Mouse (Mus musculus) embryonic fibroblast, embryonic 13.5 days (primary cell): ENCODE results near the gene Negr1. TPM values are rescaled to one million over a fixed set of nuclear protein-coding genes. Genes with fewer than 3 reads are reported as not detected.

Source experiments
- H3K27ac ChIP-seq: 2 replicates; pipeline ENCODE4 v1.5.1; 2012; ENCODE audit warnings: low read length, control low read depth, inconsistent platforms; ENCODE audit not compliant: insufficient read depth
- H3K4me1 ChIP-seq: 2 replicates; pipeline ENCODE4 v1.6.1; 2011; ENCODE audit warnings: low read length; ENCODE audit not compliant: control insufficient read depth, insufficient read depth
- H3K4me3 ChIP-seq: 2 replicates; pipeline ENCODE4 v1.5.1; 2011; ENCODE audit warnings: mild to moderate bottlenecking, control low read depth, low read length; ENCODE audit not compliant: insufficient read depth
- CTCF ChIP-seq: IDR thresholded peaks from 2 replicates; pipeline ENCODE4 v1.5.1; 2011; ENCODE audit warnings: mild to moderate bottlenecking, control low read depth, low read length, moderate library complexity, borderline replicate concordance; ENCODE audit not compliant: insufficient read depth
- POLR2A ChIP-seq: IDR thresholded peaks from 2 replicates; pipeline ENCODE4 v1.6.1; 2011; ENCODE audit warnings: low read depth, mild to moderate bottlenecking, control low read depth, low read length, moderate library complexity
- polyA plus RNA-seq: library from polyadenylated mRNA; stranded (reverse); fragments of >200 nt; gene quantifications from 2 replicates; pipeline ENCODE4 v1.2.4, GENCODE M21; 2011; ENCODE audit warnings: low read depth; ENCODE audit not compliant: missing spikeins, insufficient read length

The Negr1 gene
- polyA plus RNA-seq, 1 experiment = 2.2 TPM

DNA sequence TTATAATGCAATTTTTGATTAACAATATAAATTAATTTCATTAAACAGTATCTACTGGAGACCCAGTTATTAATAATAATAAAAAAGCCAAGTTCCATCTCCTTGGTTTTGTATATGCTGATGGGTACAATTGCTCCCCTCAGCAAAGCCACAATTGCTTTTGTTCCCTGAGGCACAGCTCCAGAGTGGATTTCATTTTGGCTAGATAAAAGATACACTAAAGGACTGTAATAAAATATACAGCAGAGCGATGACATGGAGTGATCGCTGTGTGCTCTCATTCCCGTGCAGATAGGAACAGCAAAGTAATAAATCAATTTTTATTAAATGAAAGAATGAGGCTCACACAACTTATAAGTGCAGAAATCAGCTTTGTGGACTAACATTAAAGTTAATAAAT is 325.3 kb downstream of the Negr1 start:
- no peak overlapping the region for H3K4me3 ChIP-seq
- no peak overlapping the region for H3K27ac ChIP-seq
- TF ChIP-seq CTCF = no peak
- TF ChIP-seq POLR2A = no peak
- no peaks in the 10 kb centered on the region for H3K4me1 ChIP-seq

DNA sequence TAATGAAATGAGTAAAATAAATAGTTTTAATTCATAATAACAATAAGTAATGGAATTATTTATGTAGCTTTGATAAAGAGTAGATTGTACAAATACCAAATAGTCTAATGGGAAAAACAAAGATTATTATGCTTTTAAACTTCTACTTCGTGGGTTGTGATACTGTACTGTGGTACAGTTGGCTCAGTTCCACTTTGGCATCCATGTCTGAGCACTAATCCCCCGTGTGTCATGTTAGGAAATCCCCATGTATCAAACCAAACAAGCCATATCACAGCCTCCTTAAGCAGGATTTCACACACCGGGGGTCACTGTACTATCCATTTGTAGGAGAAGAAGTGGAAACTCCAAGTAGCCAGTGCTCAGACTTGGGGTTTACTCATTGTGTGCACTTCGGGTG is 329.4 kb downstream of the Negr1 start:
- TF ChIP-seq CTCF (no peak), POLR2A (no peak)
- Histone ChIP-seq H3K4me1 (no peaks in the 10 kb centered on the region), H3K27ac (no peak overlapping the region), H3K4me3 (no peak overlapping the region)

DNA sequence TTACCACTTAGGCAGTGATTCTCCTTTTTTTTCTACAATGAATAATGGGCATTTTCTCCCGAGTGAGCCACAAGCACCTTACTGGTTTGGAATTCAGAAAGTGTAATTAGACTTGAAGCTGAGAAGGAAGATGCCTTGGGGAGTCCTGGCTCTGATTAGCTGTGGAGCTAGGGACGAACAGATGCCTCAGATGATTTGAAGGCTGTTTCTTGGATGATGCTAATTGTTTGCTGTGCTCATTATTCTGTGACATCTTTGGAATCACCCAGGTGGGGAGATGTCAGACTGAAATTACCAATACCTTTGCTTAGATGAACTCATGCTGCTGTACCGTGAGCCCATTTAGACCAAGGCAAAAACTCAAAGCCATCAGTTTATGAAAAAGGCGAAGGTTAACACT is 333.7 kb downstream of the Negr1 start:
- TF ChIP-seq CTCF = no peak
- TF ChIP-seq POLR2A = no peak
- Histone ChIP-seq H3K4me1 (no peaks in the 10 kb centered on the region), H3K27ac (no peak overlapping the region), H3K4me3 (no peak overlapping the region)

DNA sequence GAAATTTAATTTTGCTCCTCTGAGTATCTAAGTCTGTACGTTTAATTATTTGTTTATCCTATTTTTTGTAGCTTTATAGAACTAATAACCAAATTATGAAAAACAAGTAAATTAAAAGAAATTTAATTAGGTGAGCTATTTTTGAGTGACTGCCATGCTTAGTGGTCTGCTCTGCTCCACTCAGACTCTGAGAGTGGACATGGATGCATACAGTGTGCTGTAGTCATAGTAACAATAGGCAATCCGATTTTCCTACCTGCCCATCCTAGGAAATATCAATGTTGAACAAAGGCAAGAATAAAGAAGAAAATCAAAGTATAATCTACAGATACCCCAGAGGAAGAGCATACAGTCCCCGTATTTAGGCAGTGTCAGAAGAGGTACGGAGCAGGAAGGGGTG is 334.5 kb downstream of the Negr1 start:
- TF ChIP-seq POLR2A (no peak), CTCF (no peak)
- Histone ChIP-seq H3K27ac (no peak overlapping the region), H3K4me3 (no peak overlapping the region)

DNA sequence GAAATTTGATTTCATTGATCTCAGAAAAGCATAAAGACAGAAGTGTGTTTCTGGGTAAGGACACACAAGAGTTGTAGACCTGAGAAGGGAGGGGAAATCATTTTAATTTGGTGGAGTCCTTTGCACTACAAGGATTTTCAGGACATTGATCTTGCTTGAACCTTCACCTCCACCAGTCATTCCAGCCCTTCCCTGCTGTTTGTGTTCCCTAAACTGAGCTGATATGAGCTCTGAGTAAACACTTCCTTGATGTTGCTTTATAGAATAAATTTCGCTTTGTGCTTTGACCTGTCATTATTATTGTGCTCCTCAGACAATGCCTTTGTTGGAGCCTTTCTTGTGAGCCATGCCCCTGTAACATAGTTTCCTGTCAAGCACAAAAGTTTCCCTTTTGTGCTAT is 335.0 kb downstream of the Negr1 start:
- Histone ChIP-seq H3K27ac (no peak overlapping the region), H3K4me3 (no peak overlapping the region), H3K4me1 (no peaks in the 10 kb centered on the region)
- TF ChIP-seq POLR2A (no peak), CTCF (no peak)

More for the DNA sequence above, 334.5 kb downstream of the Negr1 start:
- H3K4me1 ChIP-seq = no peaks in the 10 kb centered on the region

DNA sequence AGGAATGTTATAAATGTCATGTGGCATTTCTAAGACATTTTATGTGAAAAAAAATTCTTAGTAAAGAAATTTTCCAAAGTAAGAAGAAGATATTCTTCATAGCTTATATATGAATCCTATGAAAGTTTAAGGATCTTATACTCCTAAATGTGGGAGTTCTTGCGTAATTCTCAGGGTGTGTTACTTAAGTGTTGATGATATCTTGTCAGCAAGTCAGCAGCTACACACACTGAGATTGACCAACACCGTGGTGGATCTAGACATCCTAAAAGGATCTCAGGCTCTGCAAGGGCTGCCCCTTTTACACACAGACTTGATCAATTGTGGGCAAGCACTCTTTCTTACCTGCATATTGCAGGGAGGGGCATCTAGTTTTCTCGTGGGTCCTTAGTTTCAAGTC is 339.5 kb downstream of the Negr1 start:
- TF ChIP-seq CTCF (no peak), POLR2A (no peak)
- Histone ChIP-seq H3K4me1 (no peaks in the 10 kb centered on the region), H3K4me3 (no peak overlapping the region), H3K27ac (no peak overlapping the region)

DNA sequence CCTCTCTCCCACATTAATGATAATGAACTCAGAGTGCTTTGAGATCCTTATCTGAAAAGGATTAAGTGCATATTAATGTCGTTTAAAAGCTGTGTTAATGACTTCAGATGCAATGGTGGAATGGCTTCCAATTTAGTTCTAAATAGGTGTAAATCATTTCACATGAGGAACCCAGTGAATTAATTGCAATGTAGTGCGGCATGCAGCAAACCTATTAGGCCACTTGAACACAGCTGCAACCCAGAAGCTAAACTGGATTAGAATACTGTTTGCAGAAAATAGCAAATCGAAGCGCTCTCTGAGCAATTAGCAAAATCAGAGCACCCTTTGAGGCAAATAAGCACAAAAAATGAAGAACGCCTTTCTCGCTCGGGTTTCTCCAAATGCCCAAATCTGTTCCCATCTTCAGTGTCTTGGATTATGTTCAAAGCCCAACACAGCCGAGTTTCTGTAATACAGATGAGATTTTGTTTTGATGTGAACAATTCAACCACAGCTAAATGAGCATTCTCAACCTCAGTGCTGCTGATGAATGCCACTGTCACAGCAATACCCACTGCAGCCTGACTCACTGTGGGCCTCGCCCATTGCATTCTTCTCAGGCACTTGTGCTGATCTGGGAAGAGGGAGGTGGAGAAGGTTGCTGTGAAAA is 342.5 kb downstream of the Negr1 start:
- H3K4me1 ChIP-seq = no peaks in the 10 kb centered on the region
- no peak overlapping the region for H3K4me3 ChIP-seq
- no peak overlapping the region for H3K27ac ChIP-seq
- TF ChIP-seq POLR2A (no peak), CTCF (no peak)

DNA sequence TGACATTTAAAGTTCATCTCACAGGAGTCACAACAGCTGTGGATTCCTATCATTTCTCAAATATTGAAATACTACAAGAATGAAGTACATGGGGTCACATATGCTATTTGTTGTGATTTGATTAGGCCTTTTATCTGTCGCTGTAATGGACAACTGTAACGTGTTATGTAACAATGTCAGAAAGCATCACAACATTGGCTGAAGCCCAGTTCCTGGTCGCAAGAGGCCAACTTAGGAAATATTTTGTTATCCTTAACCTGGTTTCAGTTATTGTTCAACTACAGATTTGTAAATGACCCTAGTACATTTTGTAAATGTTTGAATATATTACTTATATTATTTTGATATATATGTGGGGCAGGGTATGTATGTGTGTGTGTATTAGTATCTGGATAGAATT is 351.2 kb downstream of the Negr1 start:
- TF ChIP-seq CTCF = no peak
- TF ChIP-seq POLR2A = no peak
- no peaks in the 10 kb centered on the region for H3K4me1 ChIP-seq
- no peak overlapping the region for H3K4me3 ChIP-seq
- no peak overlapping the region for H3K27ac ChIP-seq

DNA sequence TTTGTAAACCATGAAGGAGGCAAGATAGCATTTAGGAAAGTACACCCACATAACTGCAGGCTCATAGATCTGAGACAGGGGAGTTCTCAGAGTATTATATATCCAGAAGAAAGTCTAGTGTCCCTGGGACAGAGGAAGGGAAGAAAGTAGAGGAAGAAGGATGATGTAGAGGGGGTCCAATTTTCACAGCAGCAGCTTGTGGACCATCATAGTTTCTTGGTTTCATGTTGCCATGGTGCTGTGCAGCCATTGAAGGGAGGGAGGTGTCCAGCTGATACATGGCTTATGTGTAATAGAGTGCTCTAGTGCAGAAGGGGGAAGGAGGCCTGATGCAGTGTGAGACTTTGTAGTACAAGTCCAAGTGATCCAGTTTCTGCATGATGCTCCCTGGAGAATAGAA is 359.8 kb downstream of the Negr1 start:
- Histone ChIP-seq H3K4me3 (no peak overlapping the region), H3K27ac (no peak overlapping the region), H3K4me1 (no peaks in the 10 kb centered on the region)
- no peak for TF ChIP-seq CTCF
- no peak for TF ChIP-seq POLR2A

DNA sequence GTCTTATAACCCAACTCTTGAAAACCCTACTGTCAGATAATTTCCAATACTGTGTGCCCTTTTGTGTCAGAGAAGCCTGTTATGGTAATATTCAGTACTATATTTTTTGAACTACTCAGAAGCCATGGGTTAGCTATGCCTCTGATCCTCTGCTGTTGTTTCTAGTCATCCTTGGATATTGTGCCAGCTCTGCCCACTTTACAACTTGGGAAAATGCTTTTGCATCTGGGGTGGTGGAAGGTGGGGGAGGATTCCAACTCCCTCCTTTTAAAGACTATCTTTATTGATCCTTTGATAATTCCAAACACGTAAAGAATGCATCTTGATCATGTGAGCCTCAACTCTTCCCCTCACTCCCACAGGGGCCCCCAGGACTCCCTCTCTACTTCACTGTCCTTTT is 361.6 kb downstream of the Negr1 start:
- no peaks in the 10 kb centered on the region for H3K4me1 ChIP-seq
- no peak for TF ChIP-seq CTCF
- TF ChIP-seq POLR2A = no peak
- H3K4me3 ChIP-seq = no peak overlapping the region
- no peak overlapping the region for H3K27ac ChIP-seq
